Mouse (Mus musculus) ovary, postnatal 36 days (tissue): ENCODE results near the gene D230025D16Rik.
"Not testable (repeated sequence)": the region's sequence is repeated elsewhere in the genome, so short reads cannot be mapped to it uniquely, and the experiment has no call there.

Experiments used
- DNase-seq: peaks from one replicate; pipeline ENCODE4 v3.0.0; 2022; ENCODE audit warnings: low spot score, mixed read lengths

D230025D16Rik gene

GRCm38 (mm10) chr8:105224413-105225271, at the start of gene D230025D16Rik:
Gene D230025D16Rik (plus strand): TSS chr8:105225145.
- peak; percentile 96 for DNase-seq

DNA sequence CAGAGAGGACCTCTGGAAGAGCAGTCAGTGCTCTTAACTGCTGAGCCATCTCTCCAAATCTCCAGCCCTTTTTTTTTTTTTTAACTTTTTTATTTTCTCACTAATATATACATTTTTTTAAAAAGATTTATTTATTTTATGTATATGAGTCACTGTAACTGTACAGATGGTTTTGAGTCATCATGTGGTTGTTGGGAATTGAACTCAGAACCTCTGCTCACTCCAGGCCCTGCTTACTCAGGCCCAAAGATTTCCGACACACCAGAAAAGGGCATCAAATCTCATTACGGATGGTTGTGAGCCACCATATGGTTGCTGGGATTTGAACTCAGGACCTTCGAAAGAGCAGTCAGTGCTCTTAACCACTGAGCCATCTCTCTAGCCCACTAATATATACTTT, 49.7 kb upstream of the D230025D16Rik start:
- not testable (repeated sequence) for DNase-seq

DNA sequence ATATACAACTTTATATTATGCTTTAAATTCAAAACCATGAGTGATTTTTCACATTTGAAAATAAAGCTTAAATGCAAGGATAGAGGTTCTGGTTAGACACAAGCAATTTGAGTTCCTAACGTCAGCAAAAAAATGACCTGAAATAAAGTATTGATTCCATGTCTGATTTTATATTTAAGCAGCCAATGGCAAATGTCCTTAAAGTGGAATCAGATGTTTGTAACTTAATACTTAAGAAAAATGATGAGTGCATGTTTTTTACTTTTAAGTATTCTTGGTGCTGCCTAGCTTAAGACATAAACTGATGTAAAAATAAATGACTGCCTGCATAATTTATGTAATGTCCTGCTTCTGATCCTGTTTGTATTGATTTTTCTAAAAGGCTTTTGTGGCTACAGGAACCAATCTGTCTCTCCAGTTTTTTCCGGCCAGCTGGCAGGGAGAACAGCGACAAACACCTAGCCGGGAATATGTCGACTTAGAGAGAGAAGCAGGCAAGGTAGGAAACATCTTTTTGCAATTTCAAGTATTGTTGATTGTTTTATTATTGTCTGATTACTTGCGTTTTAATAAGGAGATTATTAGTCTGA, 46.6 kb upstream of the D230025D16Rik start:
- DNase-seq: no peak

GRCm38 (mm10) chr8:105182201-105182600, 42.7 kb upstream of the D230025D16Rik start:
- no peak for DNase-seq

DNA sequence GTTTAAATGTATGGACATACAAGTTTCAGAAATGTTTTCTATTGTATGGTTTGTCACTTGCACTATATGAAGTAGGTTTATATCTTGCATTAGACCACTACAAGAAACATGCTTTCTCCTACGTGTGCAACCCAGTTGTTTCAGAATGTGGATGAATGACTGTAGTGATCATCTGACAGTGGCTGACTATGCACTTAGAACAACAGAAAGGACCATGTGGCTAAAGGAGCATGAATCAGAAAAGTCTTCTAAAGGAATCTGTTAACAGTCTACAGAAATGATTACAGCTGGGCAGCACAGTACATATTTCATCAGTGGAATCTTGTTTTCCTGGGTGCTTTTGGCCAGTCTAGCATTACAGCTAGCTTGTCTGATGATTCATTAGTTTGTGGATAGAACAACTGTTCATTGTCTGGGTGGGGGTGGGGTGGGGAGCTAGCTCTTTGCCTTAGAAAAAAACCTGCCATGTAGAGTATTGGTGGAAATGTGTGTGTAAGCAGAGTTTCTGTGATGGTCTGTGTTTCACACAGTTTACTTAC, 38.4 kb upstream of the D230025D16Rik start:
- no peak for DNase-seq

DNA sequence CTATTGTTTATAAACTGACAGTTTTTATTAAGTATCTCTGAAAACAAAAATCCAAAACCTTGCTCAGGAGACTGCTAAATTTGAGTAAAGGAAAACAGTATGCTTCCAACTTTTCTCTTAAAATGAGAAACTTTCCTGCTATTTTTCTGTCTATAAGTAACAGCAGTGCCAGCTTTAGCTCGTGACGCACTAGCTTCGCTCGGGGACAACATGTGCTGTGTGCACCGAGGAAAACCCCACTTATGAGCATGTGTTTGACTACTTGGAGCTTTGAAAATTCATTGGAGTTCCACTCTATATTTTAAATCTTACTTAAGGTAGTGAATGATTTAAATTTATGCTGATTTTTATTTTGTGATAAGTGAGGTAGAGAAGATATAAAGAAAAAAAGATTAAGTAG, 32.8 kb upstream of the D230025D16Rik start:
- no peak for DNase-seq

DNA sequence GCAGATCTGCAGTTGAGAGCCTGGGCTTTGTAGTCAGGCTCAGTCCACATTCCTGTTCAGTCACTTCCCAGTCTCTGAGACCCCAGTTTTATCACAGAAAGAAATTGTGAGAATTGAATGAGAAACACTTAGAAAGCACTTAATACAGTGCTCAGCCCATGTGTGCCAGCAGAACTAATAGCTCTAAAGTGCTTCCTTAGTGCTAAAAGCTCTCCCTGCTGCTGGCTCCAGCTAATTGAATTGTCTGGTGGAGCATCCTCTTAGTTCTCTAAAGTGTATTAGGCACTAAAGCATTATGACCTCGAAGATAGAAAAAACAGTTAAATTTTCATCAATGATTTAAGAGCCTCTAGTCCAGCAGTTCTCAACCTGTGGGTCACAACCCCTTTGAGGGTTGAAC, 19.2 kb upstream of the D230025D16Rik start:
- DNase-seq: no peak

DNA sequence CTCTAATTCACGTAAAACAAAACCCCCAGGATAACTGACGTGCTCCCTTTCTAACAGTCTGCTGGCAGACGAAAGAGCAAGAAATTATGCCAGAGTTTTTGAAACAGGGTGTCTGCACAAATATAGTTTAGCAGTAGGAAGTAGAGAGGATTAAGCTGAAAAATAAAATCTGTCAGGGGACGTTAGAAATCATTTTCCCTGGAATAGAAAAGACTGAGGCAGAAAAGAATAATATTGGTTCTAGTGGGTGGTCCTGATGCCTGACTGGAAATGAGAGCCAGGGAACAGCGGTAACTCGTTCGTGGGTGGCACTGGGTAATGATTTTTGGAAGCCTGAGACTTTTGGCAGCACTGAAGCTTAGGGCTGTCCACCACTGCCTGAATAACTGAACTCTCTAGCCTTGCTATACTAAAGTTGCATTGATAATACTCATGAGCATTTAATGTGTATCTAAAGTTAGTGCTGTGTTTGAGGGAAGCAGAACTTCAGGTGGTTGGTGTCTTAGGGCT, 18.1 kb upstream of the D230025D16Rik start:
- no peak for DNase-seq

DNA sequence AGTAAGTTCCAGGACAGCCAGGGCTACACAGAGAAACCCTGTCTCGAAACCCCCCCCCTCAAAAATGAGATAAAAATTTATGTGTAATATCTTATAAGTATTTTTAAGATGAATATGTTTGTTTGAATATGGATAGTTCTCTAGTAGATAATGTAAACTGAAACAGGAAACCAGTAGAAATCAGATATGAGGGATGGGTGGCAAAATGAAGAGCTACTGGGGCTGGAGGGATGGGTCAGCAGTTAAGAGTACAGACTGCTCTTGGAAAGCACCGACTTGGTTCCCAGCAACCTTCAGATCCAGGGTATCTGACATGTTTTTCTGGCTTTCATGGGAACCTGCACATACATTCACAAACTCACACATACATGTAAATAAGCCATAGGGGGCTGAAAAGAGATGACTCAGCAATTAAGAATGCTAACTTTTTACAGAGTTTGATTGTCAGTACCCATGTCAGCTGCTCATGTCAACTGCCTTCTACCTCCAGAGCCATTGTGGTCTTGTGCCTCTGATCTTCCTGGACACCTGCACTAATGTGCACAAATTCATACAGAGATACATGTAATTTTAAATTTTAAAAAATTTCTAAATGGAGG, 17.2 kb upstream of the D230025D16Rik start:
- no peak for DNase-seq

- no peak for DNase-seq
These were observed 15.5 kb upstream of the D230025D16Rik start for GRCm38 (mm10) chr8:105209153-105210110.

GRCm38 (mm10) chr8:105214104-105214503, 10.8 kb upstream of the D230025D16Rik start:
- no peak for DNase-seq

DNA sequence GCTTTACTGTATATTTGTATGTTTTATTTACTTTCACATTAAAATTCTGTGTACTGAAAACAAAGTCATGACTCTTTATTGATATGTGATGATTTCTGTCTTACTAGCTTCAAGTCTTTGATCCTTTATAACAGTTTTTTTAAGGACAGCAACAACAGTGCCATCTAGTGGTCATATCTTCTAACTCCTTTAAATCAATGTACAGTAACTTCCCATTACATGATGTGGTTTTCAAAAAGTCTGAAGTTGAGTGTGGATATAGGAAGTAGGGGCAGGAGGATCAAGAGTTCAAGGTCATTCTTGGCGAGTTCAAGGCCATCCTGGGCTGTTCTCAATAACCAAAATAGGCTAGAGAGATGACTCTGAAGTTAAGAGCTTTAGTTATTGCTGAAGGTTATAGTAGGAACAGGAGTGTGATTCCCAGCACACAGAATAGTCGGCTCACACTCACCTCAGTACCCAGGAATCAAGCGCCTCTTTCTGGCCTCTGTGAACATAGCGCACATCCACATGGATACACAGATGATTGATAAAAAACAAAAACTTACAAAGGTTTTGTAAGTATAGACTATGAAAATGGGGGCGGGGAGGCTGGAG, 6.9 kb upstream of the D230025D16Rik start:
- no peak for DNase-seq

DNA sequence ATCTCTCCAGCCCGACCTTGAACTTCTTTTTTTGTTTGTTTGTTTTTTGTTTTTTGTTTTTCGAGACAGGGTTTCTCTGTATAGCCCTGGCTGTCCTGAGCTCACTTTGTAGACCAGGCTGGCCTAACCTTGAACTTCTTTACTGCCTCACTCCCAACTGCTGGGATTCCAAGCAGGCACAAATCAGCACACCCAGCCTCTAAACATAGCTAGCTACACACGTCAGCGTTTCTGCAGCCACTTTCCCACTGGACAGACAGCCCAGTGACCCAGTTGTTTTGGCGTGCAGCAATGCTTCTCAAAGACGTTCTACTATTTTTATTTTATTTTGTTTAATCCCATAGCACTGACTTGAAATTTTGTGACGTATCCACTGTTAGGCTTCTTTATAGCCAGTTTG, 1.1 kb upstream of the D230025D16Rik start:
- no peak for DNase-seq

DNA sequence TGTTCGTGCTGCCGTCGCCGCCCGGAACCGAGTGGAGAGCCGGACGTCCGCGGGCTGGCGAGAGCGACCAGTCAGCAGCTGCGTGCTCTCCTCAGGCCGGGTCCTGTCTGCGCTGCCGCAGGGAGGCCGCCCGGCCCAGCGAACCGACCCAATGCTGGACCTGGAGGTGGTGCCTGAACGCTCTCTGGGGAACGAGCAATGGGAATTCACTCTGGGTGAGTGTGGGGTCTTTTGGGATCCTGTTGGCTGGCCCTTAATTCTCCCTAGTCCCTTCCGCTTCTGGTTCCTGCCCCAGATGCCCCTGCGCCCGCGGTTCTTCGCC, 288 bp downstream of the D230025D16Rik start:
- no peak for DNase-seq

GRCm38 (mm10) chr8:105225917-105226316, 972 bp downstream of the D230025D16Rik start:
- no peak for DNase-seq

GRCm38 (mm10) chr8:105231503-105232320, 6.8 kb downstream of the D230025D16Rik start:
- no peak for DNase-seq

- not testable (repeated sequence) for DNase-seq
These were observed 7.4 kb downstream of the D230025D16Rik start for GRCm38 (mm10) chr8:105232321-105232693.

DNA sequence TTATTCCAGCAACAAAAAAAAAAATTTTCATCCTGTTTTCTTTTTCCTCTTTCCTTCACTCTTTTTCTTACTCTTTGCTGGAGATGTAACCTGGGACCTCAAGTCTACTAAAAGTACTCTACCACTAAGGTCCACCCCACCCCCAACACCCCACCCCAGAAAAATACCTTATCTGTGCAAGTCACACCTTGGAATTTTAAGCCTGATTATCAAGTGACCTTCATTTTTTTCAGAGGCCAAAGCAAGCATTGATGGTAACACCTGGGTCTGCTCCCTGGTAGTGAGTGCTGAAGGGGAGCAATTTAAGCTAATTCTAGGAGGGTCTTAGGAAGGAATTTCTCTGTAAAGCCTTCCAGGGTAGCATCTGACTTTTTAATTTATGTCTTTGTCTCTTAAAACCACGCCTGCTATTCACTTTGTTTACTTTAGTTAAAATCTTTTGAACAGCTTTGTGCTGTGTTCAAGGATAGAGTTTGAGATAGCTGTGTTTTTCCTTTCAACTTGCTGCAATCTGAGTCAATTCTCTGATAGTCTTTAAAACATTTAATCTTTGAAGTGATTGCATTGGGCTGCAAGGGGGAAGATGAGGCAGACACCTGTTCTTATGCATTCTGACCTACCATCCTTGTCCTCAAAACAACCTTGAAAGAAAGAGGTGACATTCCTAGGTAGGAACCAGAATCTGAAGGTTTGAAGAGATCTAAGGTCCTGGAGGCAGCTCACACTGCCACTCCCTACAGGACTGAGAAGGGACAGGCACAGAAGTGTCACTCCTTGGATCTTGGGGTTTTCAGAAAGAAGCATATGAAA, 8.4 kb downstream of the D230025D16Rik start:
- no peak for DNase-seq

GRCm38 (mm10) chr8:105235206-105235605, 10.3 kb downstream of the D230025D16Rik start:
- no peak for DNase-seq
